In genomic region chr11:109144890-109145341, GRCm38 (mm10) we compare ENCODE assay signal across 18 mouse cellular contexts. TPM values are rescaled to one million over a fixed set of nuclear protein-coding genes. Genes with fewer than 3 reads are reported as not detected.
DNase-seq lines count a peak whose midpoint lies in the region; ATAC-seq and TF ChIP-seq lines count a peak whose summit lies in the region.
"Had no signal": no experiment of that assay in that cellular context is flagged by ENCODE, and none has a peak within 500 bp of the region (broad histone marks: within the 10 kb centered on the region; RNA-seq: fewer than 3 reads in every experiment).

No protein-coding gene starts in this region.

- no peaks in the 10 kb centered on the region for H3K27me3 ChIP-seq in kidney, adult 2 months (replicated peaks; ENCODE audit: control insufficient read depth, insufficient read depth, low read length)
- no peaks in the 10 kb centered on the region for H3K27me3 ChIP-seq in lung, embryonic 16.5 days (ENCODE audit: control insufficient read depth, insufficient read depth, low read depth, low read length)
- H3K27me3 ChIP-seq in intestine, embryonic 16.5 days (replicated peaks; ENCODE audit: control insufficient read depth, insufficient read depth, low read length), result no peaks in the 10 kb centered on the region
- no peaks in the 10 kb centered on the region for H3K27me3 ChIP-seq in neural tube, embryonic 13.5 days
- peaks cover under 1% of the 10 kb centered on the region; the same call in 1 of the 2 replicates for H3K27me3 ChIP-seq in heart, embryonic 11.5 days (ENCODE audit: control insufficient read depth, insufficient read depth, low read length)
- H3K27me3 ChIP-seq: embryonic facial prominence, embryonic 13.5 days; forebrain, embryonic 12.5 days had no signal

- TF ChIP-seq CTCF in kidney, adult 2 months (conservative IDR thresholded peaks at IDR 0.05; ENCODE audit: insufficient read depth, insufficient read length, low read depth, low read length), result no peak

- H3K9ac ChIP-seq in lung, embryonic 16.5 days (ENCODE audit: low read length), result no peak overlapping the region
- no peak overlapping the region for H3K9ac ChIP-seq in intestine, embryonic 16.5 days (ENCODE audit: low read depth, low read length)
- no peak overlapping the region for H3K9ac ChIP-seq in neural tube, embryonic 13.5 days
- H3K9ac ChIP-seq in heart, embryonic 11.5 days (ENCODE audit: low read depth, low read length), result no peak overlapping the region
- H3K9ac ChIP-seq: embryonic facial prominence, embryonic 13.5 days; forebrain, embryonic 12.5 days; liver, postnatal 0 days had no signal

- no peaks in the 10 kb centered on the region for H3K9me3 ChIP-seq in lung, embryonic 16.5 days (ENCODE audit: control insufficient read depth, low read length)
- H3K9me3 ChIP-seq in intestine, embryonic 16.5 days (ENCODE audit: control insufficient read depth, low read length), result no peaks in the 10 kb centered on the region
- no peaks in the 10 kb centered on the region for H3K9me3 ChIP-seq in neural tube, embryonic 13.5 days
- H3K9me3 ChIP-seq in heart, embryonic 11.5 days (replicated peaks; ENCODE audit: control insufficient read depth, low read length), result no peaks in the 10 kb centered on the region
- H3K9me3 ChIP-seq: embryonic facial prominence, embryonic 13.5 days; forebrain, embryonic 12.5 days had no signal

- no peak for TF ChIP-seq POLR2A in kidney, adult 2 months (IDR thresholded peaks at IDR 0.05; ENCODE audit: low read depth, low read length)

- H3K4me3 ChIP-seq in kidney, adult 2 months (ENCODE audit: insufficient read depth, low read depth, low read length), result no peak overlapping the region
- no peak overlapping the region for H3K4me3 ChIP-seq in lung, embryonic 16.5 days (ENCODE audit: low read length)
- H3K4me3 ChIP-seq in intestine, embryonic 16.5 days (ENCODE audit: low read length), result no peak overlapping the region
- no peak overlapping the region for H3K4me3 ChIP-seq in neural tube, embryonic 13.5 days
- H3K4me3 ChIP-seq in heart, embryonic 11.5 days (ENCODE audit: low read depth, low read length), result no peak overlapping the region
- H3K4me3 ChIP-seq: embryonic facial prominence, embryonic 13.5 days; forebrain, embryonic 12.5 days had no signal

- no peak overlapping the region for H3K27ac ChIP-seq in kidney, adult 2 months (ENCODE audit: insufficient read depth, low read depth, low read length)
- peak overlapping the region; percentile 43 for H3K27ac ChIP-seq in lung, embryonic 16.5 days (ENCODE audit: low read length)
- H3K27ac ChIP-seq in intestine, embryonic 16.5 days (ENCODE audit: low read length), result no peak overlapping the region
- no peak overlapping the region; the same call in 1 of the 2 replicates for H3K27ac ChIP-seq in neural tube, embryonic 13.5 days (replicated peaks)
- H3K27ac ChIP-seq in heart, embryonic 11.5 days (ENCODE audit: low read depth, low read length), result no peak overlapping the region
- H3K27ac ChIP-seq: embryonic facial prominence, embryonic 13.5 days; forebrain, embryonic 12.5 days had no signal

- no peaks in the 10 kb centered on the region for H3K4me1 ChIP-seq in kidney, adult 2 months (ENCODE audit: control insufficient read depth, insufficient read depth, low read length)
- peaks cover 13% of the 10 kb centered on the region for H3K4me1 ChIP-seq in lung, embryonic 16.5 days (replicated peaks; ENCODE audit: control insufficient read depth, insufficient read depth, low read length)
- no peaks in the 10 kb centered on the region for H3K4me1 ChIP-seq in intestine, embryonic 16.5 days (ENCODE audit: control insufficient read depth, insufficient read depth, low read length)
- H3K4me1 ChIP-seq in neural tube, embryonic 13.5 days (replicated peaks), result peaks cover 13% of the 10 kb centered on the region
- H3K4me1 ChIP-seq in heart, embryonic 11.5 days (ENCODE audit: control insufficient read depth, insufficient read depth, low read length), result no peaks in the 10 kb centered on the region
- H3K4me1 ChIP-seq: forebrain, embryonic 12.5 days had no signal

- H3K4me2 ChIP-seq in lung, embryonic 16.5 days (ENCODE audit: low read depth, low read length), result no peak overlapping the region
- H3K4me2 ChIP-seq in intestine, embryonic 16.5 days (ENCODE audit: low read depth, low read length), result no peak overlapping the region
- H3K4me2 ChIP-seq in neural tube, embryonic 13.5 days, result no peak overlapping the region
- H3K4me2 ChIP-seq in heart, embryonic 11.5 days, result no peak overlapping the region
- H3K4me2 ChIP-seq: embryonic facial prominence, embryonic 13.5 days; forebrain, embryonic 12.5 days; midbrain, embryonic 11.5 days had no signal

- H3K36me3 ChIP-seq in kidney, adult 2 months (ENCODE audit: control insufficient read depth, insufficient read depth, low read length), result no peaks in the 10 kb centered on the region
- no peaks in the 10 kb centered on the region for H3K36me3 ChIP-seq in lung, embryonic 16.5 days (ENCODE audit: control insufficient read depth, insufficient read depth, low read length)
- H3K36me3 ChIP-seq in intestine, embryonic 16.5 days (ENCODE audit: control insufficient read depth, insufficient read depth, low read length), result no peaks in the 10 kb centered on the region
- no peaks in the 10 kb centered on the region for H3K36me3 ChIP-seq in neural tube, embryonic 13.5 days
- H3K36me3 ChIP-seq in heart, embryonic 11.5 days (ENCODE audit: control insufficient read depth, insufficient read depth, low read length), result no peaks in the 10 kb centered on the region
- H3K36me3 ChIP-seq: embryonic facial prominence, embryonic 13.5 days; forebrain, embryonic 12.5 days had no signal

- WGBS in kidney, adult 2 months, result 45% methylated on average over 7 of the region's 7 CpGs
- 35% methylated on average over 7 of the region's 7 CpGs for WGBS in lung, embryonic 16.5 days
- 27% methylated on average over 7 of the region's 7 CpGs for WGBS in intestine, embryonic 16.5 days
- WGBS in neural tube, embryonic 13.5 days, result 35% methylated on average over 7 of the region's 7 CpGs
- WGBS in heart, embryonic 11.5 days (ENCODE audit: insufficient replicate concordance), result 65% methylated on average over 7 of the region's 7 CpGs

- peak; percentile 65 for ATAC-seq in lung, embryonic 16.5 days (ENCODE audit: low read depth)
- ATAC-seq in intestine, embryonic 16.5 days, result peak; percentile 73
- peak; percentile 67 for ATAC-seq in neural tube, embryonic 13.5 days (ENCODE audit: low read depth)
- no peak for ATAC-seq in heart, embryonic 11.5 days (replicated peaks; ENCODE audit: insufficient number of reproducible peaks, low FRiP score, low TSS enrichment)

- peak; percentile 23 for DNase-seq in kidney, adult 2 months
- no peak for DNase-seq in kidney, postnatal 4 days
- no peak for DNase-seq in lung, postnatal 4 days
- DNase-seq in T-cell, adult 2 months (ENCODE audit: low spot score), result no peak
- DNase-seq: adrenal gland, adult 8-10 months; cerebellum, adult 18-20 months; left cerebral cortex, postnatal 4 days; liver, postnatal 0 days; right cerebral cortex, postnatal 25 days had no signal

RNA-seq across cellular contexts. Expression of gene E030025P04Rik, which starts 0.7 kb away (rescaled TPM):
- not detected in 2 replicates for polyA plus RNA-seq in kidney, adult 2 months (2012; rRNA removed)
- polyA plus RNA-seq in lung, embryonic 16.5 days (2015; fragmentation: Nextera tagmentation; extraction: Ambion mirVana), result 0.19 and 0.20 TPM in 2 replicates
- polyA plus RNA-seq in intestine, embryonic 16.5 days (2015; fragmentation: Nextera tagmentation; extraction: Ambion mirVana), result not detected in 2 replicates
- not detected in 2 replicates for polyA plus RNA-seq in neural tube, embryonic 13.5 days (2015; fragmentation: Nextera tagmentation; extraction: Ambion mirVana)
- polyA plus RNA-seq in heart, embryonic 11.5 days (2014; fragmentation: Nextera tagmentation; extraction: Ambion mirVana), result not detected in 2 replicates
- polyA plus RNA-seq: embryonic facial prominence, embryonic 13.5 days; forebrain, embryonic 12.5 days; heart, embryonic 16.5 days; large intestine, adult 2 months; liver, postnatal 0 days; midbrain, embryonic 11.5 days had no signal
